Mouse (Mus musculus) 3134 (cell line): ENCODE data around the gene Adam6a.
"Not testable (repeated sequence)": the region's sequence is repeated elsewhere in the genome, so short reads cannot be mapped to it uniquely, and the experiment has no call there.

ENCODE experiments used
- DNase-seq: peaks from one replicate; pipeline ENCODE4 v3.0.0-alpha.2; 2011; ENCODE audit warnings: low spot score; ENCODE audit not compliant: insufficient read length; ENCODE audit errors: extremely low read depth

The Adam6a gene

GRCm38 (mm10) chr12:113543608-113544007 is at the start of gene Adam6a:
Adam6a (plus strand) TSS chr12:113543908.
- not testable (repeated sequence) for DNase-seq

GRCm38 (mm10) chr12:113525901-113526300 is 17.8 kb upstream of the Adam6a start:
- no peak for DNase-seq

- no peak for DNase-seq
These were observed 34.5 kb downstream of the Adam6a start for GRCm38 (mm10) chr12:113578241-113578640.

- DNase-seq = no peak
These were observed 44.3 kb downstream of the Adam6a start for GRCm38 (mm10) chr12:113588001-113588400.
